Mouse (Mus musculus): ENCODE data around the gene Alg9.

Gene Alg9

GRCm38 (mm10) chr9:50889964-50890363 lies 115.1 kb downstream of the Alg9 start:
- DNase-seq: no peak

GRCm38 (mm10) chr9:50890494-50891090 lies 115.8 kb downstream of the Alg9 start:
- DNase-seq: no peak
